Mouse (Mus musculus) lung, adult 2 months (tissue): ENCODE data around the gene Ttll8. TPM values are rescaled to one million over a fixed set of nuclear protein-coding genes. Genes with fewer than 3 reads are reported as not detected.

Experiments used
- DNase-seq: peaks from one replicate; pipeline ENCODE4 v3.0.0; 2022
- H3K4me1 ChIP-seq: fragments of 200-500 bp; 2 replicates; pipeline ENCODE4 v1.6.1; 2011; ENCODE audit warnings: low read length; ENCODE audit not compliant: control insufficient read depth, insufficient read depth
- H3K4me3 ChIP-seq: fragments of 200-500 bp; replicated peaks from 2 replicates; pipeline ENCODE3; 2011; ENCODE audit warnings: low read depth, mild to moderate bottlenecking, control low read depth, low read length; ENCODE audit errors: extremely low read depth
- CTCF ChIP-seq: fragments of 200-500 bp; IDR thresholded peaks from 2 replicates; pipeline ENCODE4 v1.5.1; 2011; ENCODE audit warnings: mild to moderate bottlenecking, low read length, control low read depth; ENCODE audit not compliant: insufficient read depth
- POLR2A ChIP-seq: fragments of 200-500 bp; IDR thresholded peaks from 2 replicates; pipeline ENCODE4 v1.6.1; 2011; ENCODE audit warnings: low read depth, mild to moderate bottlenecking, control low read depth, low read length, borderline replicate concordance; ENCODE audit errors: extremely low read depth
- WGBS: fragments of 180-500 bp; shearing (Covaris S2); methylation state at CpG from one replicate; pipeline ENCODE4 v1.1.7; 2018; 5-methylcytosine and 5-hydroxymethylcytosine counted together
- polyA plus RNA-seq: library from polyadenylated mRNA; depleted of rRNA; stranded (reverse); fragments of >200 nt; gene quantifications from 2 replicates; pipeline ENCODE4 v1.2.3, GENCODE M21; 2012

Gene Ttll8
- polyA plus RNA-seq, 1 experiment = 0.65 TPM

GRCm38 (mm10) chr15:88972300-88972699 is 18.1 kb upstream of the Ttll8 start:
- DNase-seq = no peak

GRCm38 (mm10) chr15:88964070-88964578 is 9.9 kb upstream of the Ttll8 start:
- no peak for DNase-seq
- no peaks in the 10 kb centered on the region for H3K4me1 ChIP-seq
- TF ChIP-seq POLR2A = no peak
- TF ChIP-seq CTCF = no peak
- 76% methylated on average over 2 of the region's 2 CpGs for WGBS
- H3K4me3 ChIP-seq = no peak overlapping the region

More at GRCm38 (mm10) chr15:88972300-88972699, 18.1 kb upstream of the Ttll8 start:
- no peak for TF ChIP-seq CTCF
- no peak for TF ChIP-seq POLR2A
- Histone ChIP-seq H3K4me3 (no peak overlapping the region), H3K4me1 (no peaks in the 10 kb centered on the region)
- WGBS = 88% methylated on average over 4 of the region's 4 CpGs

GRCm38 (mm10) chr15:88957522-88957921 is 3.3 kb upstream of the Ttll8 start:
- Histone ChIP-seq H3K4me3 (no peak overlapping the region), H3K4me1 (0 out of 2 replicates have a peak, but pooled peaks cover 2% of the 10 kb centered on the region)
- no peak for DNase-seq
- WGBS = 73% methylated on average over 4 of the region's 4 CpGs
- TF ChIP-seq POLR2A = no peak
- TF ChIP-seq CTCF = no peak

GRCm38 (mm10) chr15:88955342-88955741 is 1.1 kb upstream of the Ttll8 start:
- WGBS = 87% methylated on average over 6 of the region's 6 CpGs

GRCm38 (mm10) chr15:88951246-88951645 is 3.0 kb downstream of the Ttll8 start:
- 84% methylated on average over 4 of the region's 4 CpGs for WGBS
- TF ChIP-seq POLR2A (no peak), CTCF (no peak)
- no peak overlapping the region for H3K4me3 ChIP-seq
- H3K4me1 ChIP-seq = 0 out of 2 replicates have a peak, but pooled peaks cover 2% of the 10 kb centered on the region
- DNase-seq = no peak

More at GRCm38 (mm10) chr15:88955342-88955741, 1.1 kb upstream of the Ttll8 start:
- TF ChIP-seq CTCF (no peak), POLR2A (no peak)
- DNase-seq = no peak
- Histone ChIP-seq H3K4me1 (0 out of 2 replicates have a peak, but pooled peaks cover 2% of the 10 kb centered on the region), H3K4me3 (no peak overlapping the region)

- WGBS = 37% methylated on average over 6 of the region's 6 CpGs
- TF ChIP-seq CTCF (peak; percentile 16; the same call in 1 of the 2 replicates), POLR2A (no peak)
- no peak overlapping the region for H3K4me3 ChIP-seq
- peaks cover 3% of the 10 kb centered on the region; the same call in 1 of the 2 replicates for H3K4me1 ChIP-seq
- DNase-seq = no peak
Measured at GRCm38 (mm10) chr15:88946851-88947250, 7.4 kb downstream of the Ttll8 start.

GRCm38 (mm10) chr15:88943896-88944551 is 10.2 kb downstream of the Ttll8 start:
- H3K4me1 ChIP-seq = peaks cover 3% of the 10 kb centered on the region; the same call in 1 of the 2 replicates
- no peak for DNase-seq
- 47% methylated on average over 5 of the region's 5 CpGs for WGBS
- no peak for TF ChIP-seq POLR2A
- TF ChIP-seq CTCF = no peak
- H3K4me3 ChIP-seq = no peak overlapping the region

GRCm38 (mm10) chr15:88942783-88943182 is 11.4 kb downstream of the Ttll8 start:
- DNase-seq = no peak
- H3K4me1 ChIP-seq = peaks cover 3% of the 10 kb centered on the region; the same call in 1 of the 2 replicates
- WGBS = 45% methylated on average over 5 of the region's 5 CpGs
- TF ChIP-seq POLR2A (no peak), CTCF (no peak)
- H3K4me3 ChIP-seq = no peak overlapping the region

GRCm38 (mm10) chr15:88937291-88937650 is 16.9 kb downstream of the Ttll8 start:
- no peak for DNase-seq
- 67% methylated on average over 2 of the region's 2 CpGs for whole genome bisulfite sequencing
- H3K4me3 ChIP-seq = no peak overlapping the region
- no peaks in the 10 kb centered on the region for H3K4me1 ChIP-seq
- TF ChIP-seq CTCF (no peak), POLR2A (no peak)

GRCm38 (mm10) chr15:88936619-88937290 is 17.5 kb downstream of the Ttll8 start:
- H3K4me3 ChIP-seq = no peak overlapping the region
- TF ChIP-seq POLR2A (no peak), CTCF (no peak)
- H3K4me1 ChIP-seq = no peaks in the 10 kb centered on the region
- no peak for DNase-seq
- 35% methylated on average over 6 of the region's 6 CpGs for WGBS
